Mouse (Mus musculus): ENCODE data around the gene Gm28168. TPM values are rescaled to one million over a fixed set of nuclear protein-coding genes. Genes with fewer than 3 reads are reported as not detected.
"Not testable (repeated sequence)": the region's sequence is repeated elsewhere in the genome, so short reads cannot be mapped to it uniquely, and the experiment has no call there.

The Gm28168 gene
- not detected in 2 replicates for polyA plus RNA-seq (2014; fragmentation: Nextera tagmentation; extraction: Ambion mirVana)

DNA sequence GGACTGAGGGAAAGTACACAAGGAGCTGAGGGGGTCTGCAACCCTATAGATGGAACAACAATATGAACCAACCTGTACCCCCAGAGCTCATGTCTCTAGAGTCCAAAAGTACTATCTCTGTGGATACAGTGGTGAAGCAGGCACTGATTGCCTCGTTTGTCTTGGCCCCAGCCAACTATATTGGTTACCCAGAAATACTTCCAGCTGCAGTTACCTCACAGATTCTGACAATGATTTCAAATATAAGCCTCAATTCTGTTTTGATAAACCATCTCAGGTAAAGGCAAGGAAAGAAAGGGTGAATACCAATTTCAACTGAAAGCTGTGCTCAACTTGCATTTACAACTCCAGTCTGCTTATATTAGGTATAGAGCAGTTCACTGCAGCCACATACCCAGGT is at the start of gene Gm28168:
Gene Gm28168 (plus strand): TSS at position 301 of the 400 bp plus-strand sequence.
- H3K4me1 ChIP-seq (ENCODE audit: control insufficient read depth, insufficient read depth, low read length); H3K4me2 ChIP-seq (replicated peaks; ENCODE audit: low read depth, low read length); ATAC-seq (ENCODE audit: insufficient number of reproducible peaks, insufficient read depth, low FRiP score, low read depth); H3K27me3 ChIP-seq (ENCODE audit: control insufficient read depth, insufficient read depth, low read length); H3K36me3 ChIP-seq (ENCODE audit: control insufficient read depth, insufficient read depth, low read length); H3K9ac ChIP-seq (replicated peaks; ENCODE audit: low read depth, low read length); H3K27ac ChIP-seq (ENCODE audit: low read length); H3K9me3 ChIP-seq (ENCODE audit: control insufficient read depth, low read depth, low read length); H3K4me3 ChIP-seq (ENCODE audit: low read depth, low read length): not testable (repeated sequence)
- 73% methylated on average over 1 of the region's 1 CpGs for WGBS

DNA sequence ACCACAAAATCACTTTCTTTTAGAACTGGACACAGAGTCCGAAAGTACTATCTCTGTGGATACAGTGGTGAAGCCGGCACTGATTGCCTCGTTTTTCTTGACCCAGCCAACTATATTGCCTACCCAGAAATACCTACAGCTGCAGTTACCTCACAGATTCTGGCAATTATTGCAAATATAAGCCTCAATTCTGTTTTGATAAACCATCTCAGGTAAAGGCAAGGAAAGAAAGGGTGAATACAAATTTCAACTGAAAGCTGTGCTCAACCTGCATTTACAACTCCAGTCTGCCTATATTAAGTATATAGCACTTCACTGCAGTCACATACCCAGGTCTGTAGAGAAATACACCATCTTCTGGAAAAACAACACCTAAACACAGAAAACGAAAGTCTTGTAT is 37.8 kb downstream of the Gm28168 start, which contains the start of gene Gm7145:
Gene Gm7145 (plus strand): TSS at position 301 of the 400 bp plus-strand sequence.
- H3K4me1 ChIP-seq (ENCODE audit: control insufficient read depth, insufficient read depth, low read length): no peaks in the 10 kb centered on the region
- no peak for ATAC-seq (ENCODE audit: insufficient number of reproducible peaks, insufficient read depth, low FRiP score, low read depth)
- WGBS: 77% methylated on average over 4 of the region's 4 CpGs

More for the DNA sequence above, 37.8 kb downstream of the Gm28168 start, which contains the start of gene Gm7145:
- Histone ChIP-seq H3K27ac (ENCODE audit: low read length) (no peak within 1 kb of the TSS), H3K9me3 (ENCODE audit: control insufficient read depth, low read depth, low read length) (no peaks in the 10 kb centered on the region), H3K9ac (replicated peaks; ENCODE audit: low read depth, low read length) (no peak within 1 kb of the TSS), H3K4me2 (replicated peaks; ENCODE audit: low read depth, low read length) (no peak within 1 kb of the TSS), H3K4me3 (ENCODE audit: low read depth, low read length) (no peak within 1 kb of the TSS), H3K36me3 (ENCODE audit: control insufficient read depth, insufficient read depth, low read length) (no peaks in the 10 kb centered on the region), H3K27me3 (ENCODE audit: control insufficient read depth, insufficient read depth, low read length) (no peaks in the 10 kb centered on the region)

Other genes starting within 250 kb of the Gm28168 start
- not detected in 2 replicates for gene Gm28363, start 230.9 kb upstream of the Gm28168 start, polyA plus RNA-seq (2014; fragmentation: Nextera tagmentation; extraction: Ambion mirVana)
- gene B020011L13Rik, start 146.9 kb upstream of the Gm28168 start, polyA plus RNA-seq (2014; fragmentation: Nextera tagmentation; extraction: Ambion mirVana): not detected in 2 replicates
- not detected in 2 replicates for gene Gm28360, start 97.9 kb upstream of the Gm28168 start, polyA plus RNA-seq (2014; fragmentation: Nextera tagmentation; extraction: Ambion mirVana)
- gene Gm7145, start 37.9 kb downstream of the Gm28168 start, polyA plus RNA-seq (2014; fragmentation: Nextera tagmentation; extraction: Ambion mirVana): not detected in 2 replicates
- gene Gm29106, start 248.5 kb downstream of the Gm28168 start, polyA plus RNA-seq (2014; fragmentation: Nextera tagmentation; extraction: Ambion mirVana): 0.10 and 0.25 TPM in 2 replicates